Comparison of ENCODE assay signal across 8 mouse cellular contexts in genomic region chr13:14064341-14065027, GRCm38 (mm10). TPM values are rescaled to one million over a fixed set of nuclear protein-coding genes. Genes with fewer than 3 reads are reported as not detected.
DNase-seq lines count a peak whose midpoint lies in the region; ATAC-seq and TF ChIP-seq lines count a peak whose summit lies in the region.

No protein-coding gene starts in this region.

- H3K27ac ChIP-seq in ES-E14 (ENCODE audit: insufficient read depth, low read depth, low read length, poor library complexity, severe bottlenecking) = peak overlapping the region; percentile 91
- peak overlapping the region; percentile 97 for H3K27ac ChIP-seq in forebrain, embryonic 15.5 days (replicated peaks)
- peak overlapping the region; percentile 98 for H3K27ac ChIP-seq in hindbrain, embryonic 10.5 days

- H3K27me3 ChIP-seq in forebrain, embryonic 15.5 days = no peaks in the 10 kb centered on the region
- H3K27me3 ChIP-seq in hindbrain, embryonic 10.5 days (ENCODE audit: insufficient read depth, poor library complexity, severe bottlenecking) = no peaks in the 10 kb centered on the region

- in situ Hi-C loops in ES-E14 (cut with MboI; ENCODE audit: low sequenced_read_pairs in 2 of 2, unreplicated experiment in 2 of 2) = no loop called here

- peaks cover 2 to 9% of the 10 kb centered on the region in 2 experiments; a peak in 3 of 4 replicates for H3K4me1 ChIP-seq in ES-E14 (ENCODE audit: control insufficient read depth in 2 of 2, insufficient read depth in 2 of 2, low read length in 2 of 2, poor library complexity in 1 of 2)
- H3K4me1 ChIP-seq in forebrain, embryonic 15.5 days = peaks cover 40% of the 10 kb centered on the region
- peaks cover 26% of the 10 kb centered on the region for H3K4me1 ChIP-seq in hindbrain, embryonic 10.5 days (replicated peaks)

- H3K36me3 ChIP-seq in ES-E14 (ENCODE audit: control insufficient read depth, insufficient read depth, low read length, poor library complexity, severe bottlenecking) = no peaks in the 10 kb centered on the region; the same call in 1 of the 2 replicates
- peaks cover 7% of the 10 kb centered on the region; the same call in 1 of the 2 replicates for H3K36me3 ChIP-seq in forebrain, embryonic 15.5 days
- peaks cover 28% of the 10 kb centered on the region for H3K36me3 ChIP-seq in hindbrain, embryonic 10.5 days

- H3K9me3 ChIP-seq in ES-E14 (ENCODE audit: control insufficient read depth, insufficient read depth, low read depth, low read length) = no peaks in the 10 kb centered on the region
- no peaks in the 10 kb centered on the region for H3K9me3 ChIP-seq in forebrain, embryonic 15.5 days
- no peaks in the 10 kb centered on the region for H3K9me3 ChIP-seq in hindbrain, embryonic 10.5 days

- no peak for ATAC-seq in forebrain, embryonic 15.5 days (replicated peaks)

- DNase-seq in ES-E14 (ENCODE audit: low read depth, low spot score) = no peak
- DNase-seq in c-Kit-negative CD71-positive TER-119-positive erythroid progenitor cells, embryonic 14.5 days (ENCODE audit: low read depth, low spot score) = peak; percentile 25
- DNase-seq in hindbrain, embryonic 10.5 days (ENCODE audit: low spot score) = peak; percentile 55
- peak; percentile 21 to 22 for DNase-seq in layer of hippocampus, postnatal 14 days (ENCODE audit: low spot score in 2 of 2)
- peak; percentile 55 for DNase-seq in lung, postnatal 25 days (ENCODE audit: low spot score)
- DNase-seq in right cerebral cortex, postnatal 14 days = peak; percentile 38
- DNase-seq in urinary bladder, postnatal 36 days (ENCODE audit: low spot score in 2 of 2) = peak; percentile 29 to 45

- H3K9ac ChIP-seq in ES-E14 (ENCODE audit: insufficient read depth, low read depth, low read length, poor library complexity, severe bottlenecking) = peak overlapping the region; percentile 97
- peak overlapping the region; percentile 92 for H3K9ac ChIP-seq in forebrain, embryonic 15.5 days (replicated peaks)

- WGBS in forebrain, embryonic 15.5 days = under 1% methylated on average over 60 of the region's 65 CpGs
- WGBS in hindbrain, embryonic 10.5 days = under 1% methylated on average over 65 of the region's 65 CpGs

- H3K4me3 ChIP-seq in ES-E14 (ENCODE audit: insufficient read depth in 1 of 2, low read depth in 1 of 2, low read length in 2 of 2, poor library complexity in 1 of 2, severe bottlenecking in 1 of 2) = peak overlapping the region; percentile 93
- H3K4me3 ChIP-seq in forebrain, embryonic 15.5 days = peak overlapping the region; percentile 78
- H3K4me3 ChIP-seq in hindbrain, embryonic 10.5 days = peak overlapping the region; percentile 99

- H3K4me2 ChIP-seq in forebrain, embryonic 15.5 days (replicated peaks) = peak overlapping the region; percentile 64

TF ChIP-seq in ES-E14, 5 proteins besides CTCF, POLR2A, EP300 and RAD21:
- TF ChIP-seq ZNF384 (IDR thresholded peaks at IDR 0.05; ENCODE audit: low read depth, low read length) (no peak), CHD2 (IDR thresholded peaks at IDR 0.05; ENCODE audit: low read depth, low read length) (no peak), HCFC1 (IDR thresholded peaks at IDR 0.05; ENCODE audit: borderline replicate concordance, insufficient read depth, low read length) (no peak), MAFK (IDR thresholded peaks at IDR 0.05; ENCODE audit: insufficient read depth, low read depth, low read length) (no peak), ZC3H11A (IDR thresholded peaks at IDR 0.05; ENCODE audit: borderline replicate concordance, low read depth, low read length) (no peak)

RNA-seq across cellular contexts. Expression of gene Ggps1, which starts 1.2 kb away (rescaled TPM):
- total RNA-seq in ES-E14 (2012; rRNA removed) = 34.4 and 34.9 TPM in 2 replicates
- 72.7 and 76.1 TPM in 2 replicates for polyA plus RNA-seq in forebrain, embryonic 15.5 days (2015; fragmentation: Nextera tagmentation; extraction: Ambion mirVana)
- 57.2 and 65.2 TPM in 2 replicates for polyA plus RNA-seq in hindbrain, embryonic 10.5 days (2016; fragmentation: Nextera tagmentation; extraction: Ambion mirVana)
- total RNA-seq in layer of hippocampus, postnatal 14 days (2021) = 10 to 100 TPM; 48.1 to 53.5 TPM

RNA-seq across cellular contexts. Expression of gene Arid4b, which starts 1.5 kb away (rescaled TPM):
- total RNA-seq in ES-E14 (2012; rRNA removed) = 25.2 and 26.5 TPM in 2 replicates
- polyA plus RNA-seq in forebrain, embryonic 15.5 days (2015; fragmentation: Nextera tagmentation; extraction: Ambion mirVana) = 102 TPM in 2 replicates
- 55.0 and 66.6 TPM in 2 replicates for polyA plus RNA-seq in hindbrain, embryonic 10.5 days (2016; fragmentation: Nextera tagmentation; extraction: Ambion mirVana)
- total RNA-seq in layer of hippocampus, postnatal 14 days (2021) = 10 to 100 TPM; 45.7 to 46.0 TPM

RNA-seq across cellular contexts. Expression of gene Tbce, which starts 25.0 kb away (rescaled TPM):
- total RNA-seq in ES-E14 (2012; rRNA removed) = 32.1 and 38.8 TPM in 2 replicates
- polyA plus RNA-seq in forebrain, embryonic 15.5 days (2015; fragmentation: Nextera tagmentation; extraction: Ambion mirVana) = 100 and 101 TPM in 2 replicates
- 49.3 and 60.3 TPM in 2 replicates for polyA plus RNA-seq in hindbrain, embryonic 10.5 days (2016; fragmentation: Nextera tagmentation; extraction: Ambion mirVana)
- 10 to 100 TPM; 64.0 to 76.4 TPM for total RNA-seq in layer of hippocampus, postnatal 14 days (2021)
